Mouse (Mus musculus) cerebellum, postnatal 4 days (tissue): ENCODE data around the gene Itpr2.

Experiments
- DNase-seq, 2 experiments: peaks; one replicate each; pipeline ENCODE4 v3.0.0; 2022; ENCODE audit warnings: low spot score in 2 of 2, mixed read lengths in 1 of 2

Gene Itpr2

GRCm38 (mm10) chr6:146501866-146502804 lies at the start of gene Itpr2:
Gene Itpr2 (minus strand): TSS chr6:146502223.
- DNase-seq: peak; percentile 65

GRCm38 (mm10) chr6:146551326-146551725 lies 49.3 kb upstream of the Itpr2 start:
- DNase-seq: no peak

GRCm38 (mm10) chr6:146550421-146550820 lies 48.4 kb upstream of the Itpr2 start:
- no peak for DNase-seq

- DNase-seq: no peak
Measured at GRCm38 (mm10) chr6:146545289-146545865, 43.4 kb upstream of the Itpr2 start.

GRCm38 (mm10) chr6:146544622-146545021 lies 42.6 kb upstream of the Itpr2 start:
- DNase-seq: no peak

GRCm38 (mm10) chr6:146540386-146540785 lies 38.4 kb upstream of the Itpr2 start:
- DNase-seq: no peak

- no peak for DNase-seq
Measured at GRCm38 (mm10) chr6:146538661-146539060, 36.6 kb upstream of the Itpr2 start.

GRCm38 (mm10) chr6:146538071-146538470 lies 36.0 kb upstream of the Itpr2 start:
- no peak for DNase-seq

GRCm38 (mm10) chr6:146537111-146537510 lies 35.1 kb upstream of the Itpr2 start:
- DNase-seq: no peak

GRCm38 (mm10) chr6:146535501-146535900 lies 33.5 kb upstream of the Itpr2 start:
- DNase-seq: no peak

- no peak for DNase-seq
Measured at GRCm38 (mm10) chr6:146533146-146533545, 31.1 kb upstream of the Itpr2 start.

GRCm38 (mm10) chr6:146530769-146531168 lies 28.7 kb upstream of the Itpr2 start:
- DNase-seq: no peak

- DNase-seq: no peak
Measured at GRCm38 (mm10) chr6:146530363-146530762, 28.3 kb upstream of the Itpr2 start.

GRCm38 (mm10) chr6:146527537-146527936 lies 25.5 kb upstream of the Itpr2 start:
- DNase-seq: no peak

GRCm38 (mm10) chr6:146525500-146525899 lies 23.5 kb upstream of the Itpr2 start:
- no peak for DNase-seq

GRCm38 (mm10) chr6:146521456-146522245 lies 19.6 kb upstream of the Itpr2 start:
- DNase-seq: no peak

- no peak for DNase-seq
Measured at GRCm38 (mm10) chr6:146519019-146519418, 17.0 kb upstream of the Itpr2 start.

- DNase-seq: no peak
Measured at GRCm38 (mm10) chr6:146515936-146516335, 13.9 kb upstream of the Itpr2 start.

GRCm38 (mm10) chr6:146514531-146514948 lies 12.5 kb upstream of the Itpr2 start:
- DNase-seq: no peak

GRCm38 (mm10) chr6:146513899-146514298 lies 11.9 kb upstream of the Itpr2 start:
- DNase-seq: no peak

GRCm38 (mm10) chr6:146513384-146513783 lies 11.4 kb upstream of the Itpr2 start:
- no peak for DNase-seq

- no peak for DNase-seq
Measured at GRCm38 (mm10) chr6:146511511-146511910, 9.5 kb upstream of the Itpr2 start.
